Mouse (Mus musculus): Measurements from ENCODE around the gene Lrrc10.

GRCm38 (mm10) chr10:117018281-117018840, 26.8 kb upstream of the Lrrc10 start:
- TF ChIP-seq CTCF (conservative IDR thresholded peaks at IDR 0.05; ENCODE audit: insufficient read depth, insufficient read length, low read depth, low read length) (no peak), POLR2A (IDR thresholded peaks at IDR 0.05; ENCODE audit: low read depth, low read length) (no peak)
